Mouse (Mus musculus) spleen, embryonic (tissue): ENCODE measurements at regions not wholly inside any gene's neighbourhood (a gene's known extent, or its start where the extent isn't known, plus 50 kb on each side); places are given as distances from the start of the nearest gene placed in this dataset.
"Not testable (repeated sequence)": the region's sequence is repeated elsewhere in the genome, so short reads cannot be mapped to it uniquely, and the experiment has no call there.

Experiments used
- CTCF ChIA-PET: fragments of 350-600 bp; sonication (Branson Sonifier 250); formaldehyde crosslinking; loops from one replicate; lab custom pipeline; 2022; lab: Charles Lee

GRCm38 (mm10) chr4:53264501-53264900 lies 104.8 kb upstream of the Abca1 start:
- CTCF ChIA-PET, result interaction anchor here (1.5 kb wide), 1 partner anchor 13 kb away, joined by 3 read pairs; no protein-coding TSS in a partner anchor

- CTCF ChIA-PET, result interaction anchor here (1.5 kb wide), 1 partner anchor 14 kb away, joined by 3 read pairs; no protein-coding TSS in a partner anchor
Observed at GRCm38 (mm10) chr4:53263776-53264175, 104.1 kb upstream of the Abca1 start.

- CTCF ChIA-PET, result no interaction called here
Observed at GRCm38 (mm10) chr4:53262466-53262865, 102.8 kb upstream of the Abca1 start.

GRCm38 (mm10) chr4:53261556-53262140 lies 102.0 kb upstream of the Abca1 start:
- CTCF ChIA-PET, result no interaction called here

GRCm38 (mm10) chr4:53258975-53259374 lies 99.3 kb upstream of the Abca1 start:
- CTCF ChIA-PET, result no interaction called here

GRCm38 (mm10) chr4:53256996-53257395 lies 97.3 kb upstream of the Abca1 start:
- CTCF ChIA-PET, result no interaction called here

GRCm38 (mm10) chr4:53254483-53254882 lies 94.8 kb upstream of the Abca1 start:
- CTCF ChIA-PET, result no interaction called here

- CTCF ChIA-PET, result no interaction called here
Observed at GRCm38 (mm10) chr4:53253680-53254079, 94.0 kb upstream of the Abca1 start.

- CTCF ChIA-PET, result no interaction called here
Observed at GRCm38 (mm10) chr4:53250325-53250724, 90.6 kb upstream of the Abca1 start.

- CTCF ChIA-PET, result interaction anchor here (0.7 kb wide), 1 partner anchor 25 kb away, joined by 6 read pairs; no protein-coding TSS in a partner anchor
Observed at GRCm38 (mm10) chr4:53246083-53246747, 86.5 kb upstream of the Abca1 start.

GRCm38 (mm10) chr4:53245553-53245952 lies 85.9 kb upstream of the Abca1 start:
- CTCF ChIA-PET, result no interaction called here

GRCm38 (mm10) chr4:53243473-53243872 lies 83.8 kb upstream of the Abca1 start:
- CTCF ChIA-PET, result not testable (repeated sequence)

- CTCF ChIA-PET, result no interaction called here
Observed at GRCm38 (mm10) chr4:53239856-53240255, 80.2 kb upstream of the Abca1 start.

GRCm38 (mm10) chr4:53238314-53239259 lies 78.9 kb upstream of the Abca1 start:
- CTCF ChIA-PET, result no interaction called here

GRCm38 (mm10) chr4:53235870-53236269 lies 76.2 kb upstream of the Abca1 start:
- CTCF ChIA-PET, result no interaction called here

GRCm38 (mm10) chr4:53232436-53232835 lies 72.7 kb upstream of the Abca1 start:
- CTCF ChIA-PET, result no interaction called here

- CTCF ChIA-PET, result no interaction called here
Observed at GRCm38 (mm10) chr4:53231867-53232266, 72.2 kb upstream of the Abca1 start.

- CTCF ChIA-PET, result no interaction called here
Observed at GRCm38 (mm10) chr4:53231046-53231445, 71.4 kb upstream of the Abca1 start.

GRCm38 (mm10) chr4:53228444-53228843 lies 68.7 kb upstream of the Abca1 start:
- CTCF ChIA-PET, result interaction anchor here (1.0 kb wide), 1 partner anchor 10 kb away, joined by 5 read pairs; no protein-coding TSS in a partner anchor

GRCm38 (mm10) chr4:53227771-53228170 lies 68.1 kb upstream of the Abca1 start:
- CTCF ChIA-PET, result interaction anchor here (1.0 kb wide), 1 partner anchor 9 kb away, joined by 5 read pairs; no protein-coding TSS in a partner anchor

- CTCF ChIA-PET, result no interaction called here
Observed at GRCm38 (mm10) chr4:53227071-53227470, 67.4 kb upstream of the Abca1 start.

- CTCF ChIA-PET, result no interaction called here
Observed at GRCm38 (mm10) chr4:53226376-53226775, 66.7 kb upstream of the Abca1 start.
